Mouse (Mus musculus) liver, adult 2 months (tissue): ENCODE data around the gene Cldn20.

ENCODE experiments used
- CTCF ChIP-seq: fragments of 200-500 bp; IDR thresholded peaks from 2 replicates; pipeline ENCODE4 v1.5.1; 2011; ENCODE audit warnings: low read depth, low read length, control low read depth
- POLR2A ChIP-seq: fragments of 200-500 bp; IDR thresholded peaks from 2 replicates; pipeline ENCODE4 v1.6.1; 2011; ENCODE audit warnings: low read length, control low read depth; ENCODE audit not compliant: insufficient read depth; ENCODE audit errors: extremely low read depth

DNA sequence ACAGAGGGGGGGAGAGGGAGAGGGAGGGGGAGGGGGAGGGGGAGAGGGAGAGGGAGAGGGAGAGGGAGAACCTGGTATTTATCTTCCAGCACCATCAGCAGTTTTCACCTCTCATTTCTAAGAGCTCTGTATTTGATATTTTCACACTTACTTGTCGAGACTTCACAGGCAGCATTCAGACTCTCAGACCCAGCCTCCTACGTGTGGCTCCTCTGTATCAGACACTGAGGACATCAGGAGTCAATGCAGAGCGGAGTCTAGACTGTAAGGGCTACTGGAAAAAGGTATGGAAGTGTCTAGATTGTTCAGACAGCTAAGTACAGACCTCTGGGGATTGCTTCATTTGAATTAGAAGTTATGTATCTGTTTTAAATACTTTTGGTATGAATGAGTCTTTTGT is 2.8 kb upstream of the Cldn20 start:
- TF ChIP-seq POLR2A: no peak
- TF ChIP-seq CTCF: no peak
